Mouse (Mus musculus) hematopoietic multipotent progenitor cell, adult 10-12 weeks (in vitro differentiated cells): ENCODE measurements around the gene Trappc2l. TPM values are rescaled to one million over a fixed set of nuclear protein-coding genes. Genes with fewer than 3 reads are reported as not detected.

Source experiments
- polyA plus RNA-seq: library from polyadenylated mRNA; stranded (reverse); fragments of >175 nt; gene quantifications from 2 replicates; pipeline ENCODE4 v1.2.3, GENCODE M21; 2012; ENCODE audit warnings: low replicate concordance

The Trappc2l gene
- polyA plus RNA-seq, result 1.1 and 5.3 TPM in 2 replicates

DNA sequence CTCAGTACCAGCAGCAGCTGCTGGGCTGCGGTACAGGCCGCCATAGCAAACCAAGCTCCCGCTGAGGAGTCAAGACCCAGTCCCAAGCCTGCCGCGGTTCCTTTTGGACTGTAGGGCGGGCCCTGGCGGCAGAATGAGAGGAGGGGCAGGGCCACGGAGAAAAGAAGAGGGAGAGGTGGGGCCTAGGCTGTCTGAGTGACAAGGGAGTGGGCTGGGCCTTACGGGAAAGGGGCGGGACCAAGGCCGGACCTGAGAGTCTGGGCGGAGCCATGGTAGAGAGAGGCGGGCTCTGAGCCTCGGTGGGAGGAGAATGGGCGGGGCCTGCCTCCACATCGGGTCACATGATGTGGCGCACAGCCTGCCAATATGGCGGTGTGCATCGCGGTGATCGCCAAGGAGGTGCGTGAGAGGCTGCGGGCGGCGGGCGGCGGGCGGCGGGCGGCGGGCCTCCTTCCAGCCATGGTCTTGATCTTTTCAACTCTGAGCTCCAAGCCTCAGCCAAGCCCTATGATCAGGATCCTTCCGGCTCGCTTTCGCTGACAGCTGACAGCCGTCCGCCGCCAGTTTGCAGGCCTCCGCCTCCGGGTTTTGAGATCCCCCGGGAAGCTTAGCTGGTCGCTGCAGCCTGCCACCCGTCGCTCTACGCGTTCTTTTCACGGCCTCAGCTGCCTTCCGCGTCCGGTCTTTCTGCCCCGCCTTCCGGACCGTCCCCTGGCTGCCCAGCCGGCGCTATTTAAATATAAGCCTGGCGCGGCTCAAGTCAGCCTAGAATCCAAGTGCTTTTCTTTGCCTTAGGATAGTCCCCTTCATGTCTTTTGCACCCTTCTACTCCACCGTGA lies at the start of gene Trappc2l, which contains the start of gene Galns:
Gene Trappc2l, plus strand, starts transcription at position 346 of the 839 bp plus-strand sequence.
Gene Galns, minus strand, starts transcription at position 169 of the 839 bp plus-strand sequence.

DNA sequence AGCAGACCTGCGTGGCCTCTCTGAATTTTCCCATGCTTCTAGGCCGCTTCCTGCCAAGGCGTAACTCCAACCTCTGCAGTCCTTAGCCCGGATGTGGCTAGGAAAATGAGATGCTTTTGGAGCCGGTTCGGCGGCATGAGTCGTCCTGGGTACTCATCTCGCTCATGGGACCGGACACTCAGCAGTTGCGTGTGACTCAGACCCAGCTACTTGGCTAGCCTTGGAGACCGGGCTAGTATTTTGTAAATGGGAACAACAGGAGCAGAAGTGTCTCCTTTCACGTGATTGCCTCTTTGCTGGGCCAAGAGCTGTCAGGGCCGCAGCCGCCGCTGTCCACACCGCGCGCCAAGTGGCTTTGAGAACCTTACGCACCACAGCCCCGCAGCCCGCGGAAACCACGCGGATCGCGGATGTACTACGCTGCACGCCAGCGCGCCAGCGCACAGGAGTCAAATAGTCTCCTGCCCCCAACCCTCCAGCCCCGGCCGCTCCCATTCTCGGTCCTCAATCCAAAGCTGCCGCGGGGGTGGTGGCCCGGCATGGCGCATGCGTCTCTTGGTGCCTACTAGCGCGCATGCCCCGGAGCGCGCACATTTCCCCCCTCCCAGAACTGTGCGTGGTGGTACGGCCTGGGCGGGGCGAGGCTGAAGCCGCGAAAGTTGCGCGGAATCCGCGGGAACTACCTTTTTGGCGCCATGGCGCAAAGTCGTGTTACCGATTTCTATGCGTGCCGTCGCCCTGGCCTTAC lies 43.9 kb upstream of the Trappc2l start, which contains the start of gene Cdt1:
Gene Cdt1, plus strand, starts transcription at position 655 of the 748 bp plus-strand sequence.

DNA sequence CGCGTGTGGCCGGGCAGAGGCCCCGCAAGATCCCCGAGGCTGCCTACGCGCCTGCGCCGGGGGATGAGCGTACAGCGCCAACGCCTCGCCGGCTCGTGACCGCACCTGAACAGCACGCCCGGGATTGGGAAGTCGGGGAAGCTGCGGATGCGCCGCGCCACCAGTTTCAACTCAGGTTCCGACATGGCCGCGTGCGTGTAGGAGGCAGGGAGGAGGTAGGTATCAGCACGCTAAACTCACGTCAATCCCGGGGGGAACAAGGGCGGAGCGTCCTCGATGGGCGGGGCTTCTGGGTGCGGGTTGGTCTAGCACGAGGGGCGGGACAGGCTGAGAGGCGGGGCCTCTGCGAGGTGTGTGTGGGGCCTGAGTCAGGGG lies 34.8 kb upstream of the Trappc2l start, which contains the start of gene Aprt:
Gene Aprt, minus strand, starts transcription at position 262 of the 375 bp plus-strand sequence.

DNA sequence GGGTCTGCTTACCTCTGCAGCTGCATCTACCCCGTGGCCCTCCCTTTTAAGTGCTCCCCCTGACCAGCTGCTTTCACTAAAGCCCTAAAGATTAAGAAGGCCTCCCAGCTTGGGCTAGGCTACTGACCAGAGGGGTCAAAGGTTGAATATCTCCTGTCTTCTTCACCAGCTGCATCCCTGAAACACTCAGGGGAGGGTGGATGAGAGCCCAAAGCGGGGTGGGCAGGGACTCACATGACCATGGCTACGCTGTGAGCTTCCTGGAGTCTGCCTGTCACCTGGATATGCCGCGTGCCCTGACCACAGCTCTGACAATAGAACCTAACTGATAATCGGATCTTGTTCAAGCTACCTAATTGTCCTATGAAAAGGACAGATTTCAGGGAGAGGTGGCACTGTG lies 11.3 kb downstream of the Trappc2l start, which contains the start of gene Pabpn1l:
Gene Pabpn1l, minus strand, starts transcription at position 13 of the 400 bp plus-strand sequence.

Other genes starting within 250 kb of the Trappc2l start
- gene Zc3h18, start 235.0 kb upstream of the Trappc2l start, polyA plus RNA-seq, result 67.9 and 139 TPM in 2 replicates
- gene Il17c, start 189.6 kb upstream of the Trappc2l start, polyA plus RNA-seq, result 0.18 TPM in 1 of 2 replicates, not detected in the other
- 1,078 and 1,667 TPM in 2 replicates for gene Cyba, start 178.7 kb upstream of the Trappc2l start, polyA plus RNA-seq
- 10.9 and 12.4 TPM in 2 replicates for gene Mvd, start 168.2 kb upstream of the Trappc2l start, polyA plus RNA-seq
- gene Snai3, start 150.9 kb upstream of the Trappc2l start, polyA plus RNA-seq, result 2.2 and 3.4 TPM in 2 replicates
- gene Rnf166, start 135.6 kb upstream of the Trappc2l start, polyA plus RNA-seq, result 79.8 and 83.9 TPM in 2 replicates
- 35.9 and 74.5 TPM in 2 replicates for gene Ctu2, start 135.5 kb upstream of the Trappc2l start, polyA plus RNA-seq
- 38.4 and 54.7 TPM in 2 replicates for gene Piezo1, start 60.3 kb upstream of the Trappc2l start, polyA plus RNA-seq
- 160 and 221 TPM in 2 replicates for gene Cdt1, start 43.6 kb upstream of the Trappc2l start, polyA plus RNA-seq
- gene Aprt, start 34.7 kb upstream of the Trappc2l start, polyA plus RNA-seq, result 45.5 and 149 TPM in 2 replicates
- gene Galns, start 177 bp upstream of the Trappc2l start, polyA plus RNA-seq, result 7.5 and 18.4 TPM in 2 replicates
- gene Pabpn1l, start 11.1 kb downstream of the Trappc2l start, polyA plus RNA-seq, result not detected in 2 replicates
- gene Cbfa2t3, start 87.5 kb downstream of the Trappc2l start, polyA plus RNA-seq, result 104 and 278 TPM in 2 replicates
- gene Acsf3, start 163.8 kb downstream of the Trappc2l start, polyA plus RNA-seq, result 16.9 and 19.6 TPM in 2 replicates
- gene Cdh15, start 236.3 kb downstream of the Trappc2l start, polyA plus RNA-seq, result 0.06 TPM in 1 of 2 replicates, not detected in the other